Mouse (Mus musculus) mammary gland, adult 2 months (tissue): Measurements from ENCODE around the gene Pmp22. TPM values are rescaled to one million over a fixed set of nuclear protein-coding genes. Genes with fewer than 3 reads are reported as not detected.

Source experiments
- polyA plus RNA-seq: library from polyadenylated mRNA; depleted of rRNA; stranded (reverse); fragments of >200 nt; gene quantifications from 2 replicates; pipeline ENCODE4 v1.2.3, GENCODE M21; 2012; ENCODE audit warnings: low replicate concordance; rRNA removed

Gene Pmp22
- 212 and 233 TPM in 2 replicates for polyA plus RNA-seq

GRCm38 (mm10) chr11:63128784-63129183 is at the start of gene Pmp22:
Gene Pmp22, plus strand, starts transcription at chr11:63128982.

Other genes with a start within 250 kb of the Pmp22 start
- gene Tvp23b, start 249.5 kb upstream of the Pmp22 start, polyA plus RNA-seq = 6.1 and 13.3 TPM in 2 replicates
- not detected in 2 replicates for gene Cdrt4, start 177.8 kb upstream of the Pmp22 start, polyA plus RNA-seq
- gene Tekt3, start 67.3 kb upstream of the Pmp22 start, polyA plus RNA-seq = not detected in 2 replicates